Mouse (Mus musculus): ENCODE measurements around the gene Spry2. TPM values are rescaled to one million over a fixed set of nuclear protein-coding genes. Genes with fewer than 3 reads are reported as not detected.

The Spry2 gene
- polyA plus RNA-seq, 2 experiments, result 1.1 to 3.1 TPM

DNA sequence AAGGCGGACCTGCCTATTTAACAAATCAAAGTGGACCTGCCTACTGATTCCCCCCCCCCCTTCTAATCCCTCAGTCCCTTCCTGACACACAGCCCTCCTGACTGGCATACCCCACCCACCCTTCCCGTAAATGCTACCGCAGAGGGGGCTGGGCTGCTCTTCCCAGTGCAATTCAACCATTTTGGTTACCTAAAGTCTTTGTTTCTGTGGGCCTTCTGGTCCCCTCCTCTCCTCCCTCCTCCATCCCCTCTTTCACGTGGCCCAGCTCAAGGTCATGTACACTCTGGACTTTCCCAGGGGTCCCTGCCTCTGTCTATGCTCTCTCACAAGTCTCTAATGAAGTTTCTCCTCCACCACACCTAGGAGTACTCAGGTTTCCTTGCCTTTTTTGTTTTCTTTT lies 37.3 kb downstream of the Spry2 start:
- Histone ChIP-seq H3K9me3 (ENCODE audit: control insufficient read depth, low read length) (no peaks in the 10 kb centered on the region), H3K4me3 (ENCODE audit: insufficient read depth in 1 of 2, low read depth in 2 of 2, low read length in 2 of 2) (no peak overlapping the region), H3K9ac (replicated peaks) (no peak overlapping the region), H3K27ac (no peak overlapping the region), H3K4me2 (ENCODE audit: low read depth) (no peak overlapping the region), H3K4me1 (replicated peaks; ENCODE audit: control insufficient read depth in 2 of 2, insufficient read depth in 2 of 2, low read length in 1 of 2) (0 out of 4 replicates have a peak, but pooled peaks cover 0 to 3% of the 10 kb centered on the region in 2 experiments), H3K27me3 (ENCODE audit: control insufficient read depth, insufficient read depth, low read length) (no peaks in the 10 kb centered on the region), H3K36me3 (replicated peaks; ENCODE audit: control insufficient read depth, insufficient read depth, low read depth) (no peaks in the 10 kb centered on the region)
- TF ChIP-seq EP300 (IDR thresholded peaks at IDR 0.05; ENCODE audit: low read depth), result no peak
- TF ChIP-seq CTCF (IDR thresholded peaks at IDR 0.05; ENCODE audit: low read depth), result no peak
- WGBS (ENCODE audit: insufficient replicate concordance), result 17% methylated on average over 4 of the region's 4 CpGs
- ATAC-seq (ENCODE audit: insufficient read depth) (no peak), DNase-seq (ENCODE audit: low read depth in 3 of 3, low spot score in 3 of 3) (no peak)

- ATAC-seq (ENCODE audit: insufficient read depth) (no peak), DNase-seq (ENCODE audit: low read depth in 3 of 3, low spot score in 3 of 3) (no peak)
- Histone ChIP-seq H3K9ac (replicated peaks) (no peak overlapping the region), H3K9me3 (ENCODE audit: control insufficient read depth, low read length) (no peaks in the 10 kb centered on the region), H3K27me3 (ENCODE audit: control insufficient read depth, insufficient read depth, low read length) (no peaks in the 10 kb centered on the region), H3K36me3 (replicated peaks; ENCODE audit: control insufficient read depth, insufficient read depth, low read depth) (no peaks in the 10 kb centered on the region), H3K4me3 (ENCODE audit: insufficient read depth in 1 of 2, low read depth in 2 of 2, low read length in 2 of 2) (no peak overlapping the region), H3K4me1 (replicated peaks; ENCODE audit: control insufficient read depth in 2 of 2, insufficient read depth in 2 of 2, low read length in 1 of 2) (0 out of 4 replicates have a peak, but pooled peaks cover 0 to 3% of the 10 kb centered on the region in 2 experiments), H3K27ac (no peak overlapping the region), H3K4me2 (ENCODE audit: low read depth) (no peak overlapping the region)
- TF ChIP-seq CTCF (IDR thresholded peaks at IDR 0.05; ENCODE audit: low read depth) (no peak), EP300 (IDR thresholded peaks at IDR 0.05; ENCODE audit: low read depth) (no peak)
- WGBS (ENCODE audit: insufficient replicate concordance), result 16% methylated on average over 5 of the region's 5 CpGs
Observed at GRCm38 (mm10) chr14:105858935-105859334, 37.7 kb downstream of the Spry2 start.

- TF ChIP-seq CTCF (IDR thresholded peaks at IDR 0.05; ENCODE audit: low read depth) (no peak), EP300 (IDR thresholded peaks at IDR 0.05; ENCODE audit: low read depth) (no peak)
- H3K4me3 ChIP-seq (ENCODE audit: insufficient read depth in 1 of 2, low read depth in 2 of 2, low read length in 2 of 2), result no peak overlapping the region
- H3K36me3 ChIP-seq (replicated peaks; ENCODE audit: control insufficient read depth, insufficient read depth, low read depth), result no peaks in the 10 kb centered on the region
- H3K9me3 ChIP-seq (ENCODE audit: control insufficient read depth, low read length), result no peaks in the 10 kb centered on the region
- H3K9ac ChIP-seq (replicated peaks), result no peak overlapping the region
- 23% methylated on average over 7 of the region's 7 CpGs for WGBS (ENCODE audit: insufficient replicate concordance)
- DNase-seq (ENCODE audit: low read depth in 3 of 3, low spot score in 3 of 3), result no peak
- no peak for ATAC-seq (ENCODE audit: insufficient read depth)
- no peak overlapping the region for H3K27ac ChIP-seq
- no peak overlapping the region for H3K4me2 ChIP-seq (ENCODE audit: low read depth)
- H3K4me1 ChIP-seq (replicated peaks; ENCODE audit: control insufficient read depth in 2 of 2, insufficient read depth in 2 of 2, low read length in 1 of 2), result no peaks in the 10 kb centered on the region
- no peaks in the 10 kb centered on the region for H3K27me3 ChIP-seq (ENCODE audit: control insufficient read depth, insufficient read depth, low read length)
Observed at GRCm38 (mm10) chr14:105851359-105852067, 45.1 kb downstream of the Spry2 start.

Other genes starting within 250 kb of the Spry2 start
- not detected in 2 replicates for gene Trim52, start 209.4 kb upstream of the Spry2 start, polyA plus RNA-seq (2012; rRNA removed)
- not detected in 2 replicates for gene Trim52, start 209.4 kb upstream of the Spry2 start, polyA plus RNA-seq (2014; fragmentation: Nextera tagmentation; extraction: Ambion mirVana)

Data from liver, embryonic 14.5 days (tissue).